Mouse (Mus musculus) thymus, postnatal 25 days (tissue): ENCODE data around the gene E2f6.

Experiments used
- DNase-seq: peaks from one replicate; pipeline ENCODE4 v3.0.0; 2022

The E2f6 gene

DNA sequence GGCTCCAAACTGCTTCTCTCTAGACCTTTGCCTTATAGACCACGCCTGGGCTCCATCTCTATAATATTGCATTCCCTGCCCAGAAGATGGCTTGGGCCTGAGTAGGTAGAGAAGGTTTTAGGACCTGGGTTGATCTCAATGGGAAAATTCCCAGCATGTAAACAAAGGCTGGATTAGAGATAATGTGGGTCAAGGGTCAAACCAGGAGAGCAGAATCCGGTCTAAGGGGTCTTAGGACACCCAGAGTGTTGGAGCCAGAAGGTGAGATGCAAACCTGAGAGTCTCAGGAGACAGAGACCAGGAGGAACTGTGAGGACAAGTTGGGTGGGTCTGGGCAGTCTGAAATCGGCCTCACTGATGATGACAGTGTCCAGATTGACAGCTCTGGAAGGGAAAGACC lies 65.9 kb downstream of the E2f6 start:
- DNase-seq = no peak

DNA sequence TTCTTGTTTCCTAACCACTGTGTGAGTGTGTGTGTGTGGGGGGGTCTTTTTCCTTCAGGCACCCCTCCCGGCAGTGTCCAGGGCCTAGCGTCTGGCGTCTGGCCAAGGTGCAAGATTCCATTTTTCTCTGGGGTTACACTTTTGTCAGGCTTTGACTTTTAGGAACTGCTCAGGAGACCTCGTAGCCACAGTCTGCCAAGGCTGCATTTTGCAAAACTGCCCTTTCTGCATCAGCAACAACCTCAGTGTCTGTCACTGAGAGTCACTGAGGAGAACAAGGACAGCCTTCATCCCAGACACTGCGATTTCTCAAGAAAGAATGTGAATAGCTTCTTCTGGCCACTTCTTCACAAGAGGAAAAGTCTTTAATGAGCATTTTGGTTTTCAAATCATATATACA lies 66.4 kb downstream of the E2f6 start:
- no peak for DNase-seq

GRCm38 (mm10) chr12:16877679-16878078 lies 66.9 kb downstream of the E2f6 start:
- DNase-seq = no peak

- no peak for DNase-seq
These were observed 68.6 kb downstream of the E2f6 start for GRCm38 (mm10) chr12:16879369-16879768.

GRCm38 (mm10) chr12:16880077-16880476 lies 69.3 kb downstream of the E2f6 start:
- DNase-seq = no peak

GRCm38 (mm10) chr12:16882442-16882841 lies 71.7 kb downstream of the E2f6 start:
- no peak for DNase-seq

DNA sequence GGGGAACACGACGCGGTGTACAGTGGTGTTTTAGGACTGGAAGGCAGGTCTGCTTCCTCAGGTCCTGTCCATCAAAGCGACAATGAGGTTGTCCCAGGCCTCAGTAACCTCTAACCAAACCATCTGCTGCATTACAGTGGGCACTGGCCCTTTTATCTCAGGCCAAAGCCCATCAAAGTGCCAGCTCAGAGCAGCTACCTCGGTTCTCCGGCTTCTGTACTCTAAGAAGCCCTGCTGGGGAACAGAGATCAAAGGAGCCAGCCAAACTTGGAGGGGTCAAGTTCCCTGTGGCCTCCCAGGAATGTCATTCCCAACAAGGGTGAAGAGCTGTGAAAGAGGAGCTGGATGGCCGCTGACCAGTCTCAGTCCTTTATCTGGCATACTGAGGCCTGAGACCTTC lies 72.3 kb downstream of the E2f6 start:
- DNase-seq = no peak

- no peak for DNase-seq
These were observed 73.8 kb downstream of the E2f6 start for GRCm38 (mm10) chr12:16884534-16884933.

DNA sequence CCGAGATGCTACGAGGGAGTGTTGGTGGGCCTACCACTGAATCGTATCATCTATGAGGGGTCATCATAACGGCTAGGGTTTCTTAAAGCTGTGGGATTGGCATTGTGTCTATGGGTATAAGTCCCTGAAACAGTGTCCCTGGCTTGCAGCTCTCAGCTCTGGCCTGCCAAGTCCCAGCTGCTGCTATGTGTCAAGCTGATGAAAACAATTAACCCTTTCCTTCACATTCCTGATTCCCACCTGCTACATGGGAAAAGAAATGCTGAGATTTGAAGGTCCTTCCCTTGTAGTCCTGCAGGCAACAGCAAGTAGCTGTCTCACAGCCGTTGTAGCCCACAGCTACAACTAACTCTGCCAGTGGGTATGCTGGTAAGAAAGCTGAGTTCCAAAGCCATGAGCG lies 75.6 kb downstream of the E2f6 start:
- no peak for DNase-seq
